Mouse (Mus musculus) ES-Bruce4 (cell line): ENCODE measurements around the gene Erv3.

ENCODE experiments used
- CTCF ChIP-seq: IDR thresholded peaks from one replicate; pipeline ENCODE4 v1.8.1; 2011; ENCODE audit warnings: low read depth, low read length
- POLR2A ChIP-seq: IDR thresholded peaks from one replicate; pipeline ENCODE4 v1.8.1; 2011; ENCODE audit warnings: low read length; ENCODE audit not compliant: insufficient read depth

GRCm38 (mm10) chr2:131851333-131852092 lies 8.0 kb downstream of the Erv3 start:
- no peak for TF ChIP-seq CTCF
- TF ChIP-seq POLR2A, result no peak
